24 mouse cellular contexts compared by ENCODE assay signal in genomic region chr6:28369966-28370683, GRCm38 (mm10). TPM values are rescaled to one million over a fixed set of nuclear protein-coding genes. Genes with fewer than 3 reads are reported as not detected.
DNase-seq lines count a peak whose midpoint lies in the region; ATAC-seq lines count a peak whose summit lies in the region.
"Had no signal": no experiment of that assay in that cellular context is flagged by ENCODE, and none has a peak within 500 bp of the region (broad histone marks: within the 10 kb centered on the region; RNA-seq: fewer than 3 reads in every experiment).

No protein-coding gene starts in this region.

- no peak for DNase-seq in forebrain, embryonic 11.5 days (ENCODE audit: low spot score)
- no peak for DNase-seq in forebrain, embryonic 10.5 days (ENCODE audit: extremely low spot score, low spot score)
- DNase-seq in adipocyte (ENCODE audit: low spot score): no peak
- DNase-seq in cerebellum, adult 11 months: no peak
- DNase-seq: adrenal gland, postnatal 14 days; B cell, adult 2 months; cerebellum, adult 8-10 months; cerebellum, postnatal 14 days; embryo, embryonic 11 days; gastrocnemius, postnatal 36 days; heart, adult 11 months; heart, postnatal 36 days had no signal

- 62% methylated on average over 6 of the region's 6 CpGs for WGBS in forebrain, embryonic 11.5 days
- 81% methylated on average over 6 of the region's 6 CpGs for WGBS in forebrain, embryonic 10.5 days
- WGBS in neural tube, embryonic 13.5 days: 75% methylated on average over 6 of the region's 6 CpGs
- 65% methylated on average over 6 of the region's 6 CpGs for WGBS in neural tube, embryonic 15.5 days
- 22% methylated on average over 6 of the region's 6 CpGs for WGBS in forebrain, embryonic 16.5 days
- 76% methylated on average over 6 of the region's 6 CpGs for WGBS in kidney, embryonic 15.5 days

- no peaks in the 10 kb centered on the region for H3K36me3 ChIP-seq in forebrain, embryonic 11.5 days (ENCODE audit: control insufficient read depth, insufficient read depth, low read length)
- no peaks in the 10 kb centered on the region for H3K36me3 ChIP-seq in forebrain, embryonic 10.5 days (replicated peaks)
- no peaks in the 10 kb centered on the region for H3K36me3 ChIP-seq in neural tube, embryonic 13.5 days
- no peaks in the 10 kb centered on the region for H3K36me3 ChIP-seq in neural tube, embryonic 15.5 days
- H3K36me3 ChIP-seq in forebrain, embryonic 16.5 days (ENCODE audit: control insufficient read depth, insufficient read depth): no peaks in the 10 kb centered on the region
- H3K36me3 ChIP-seq in kidney, embryonic 15.5 days: no peaks in the 10 kb centered on the region
- H3K36me3 ChIP-seq: embryonic facial prominence, embryonic 15.5 days; G1E; heart, embryonic 13.5 days; hindbrain, embryonic 15.5 days had no signal

- no peaks in the 10 kb centered on the region for H3K9me3 ChIP-seq in forebrain, embryonic 11.5 days (ENCODE audit: control insufficient read depth, low read length)
- no peaks in the 10 kb centered on the region for H3K9me3 ChIP-seq in forebrain, embryonic 10.5 days
- H3K9me3 ChIP-seq in neural tube, embryonic 13.5 days: no peaks in the 10 kb centered on the region
- no peaks in the 10 kb centered on the region for H3K9me3 ChIP-seq in neural tube, embryonic 15.5 days (replicated peaks)
- H3K9me3 ChIP-seq in forebrain, embryonic 16.5 days (ENCODE audit: control insufficient read depth, low read length): no peaks in the 10 kb centered on the region
- no peaks in the 10 kb centered on the region for H3K9me3 ChIP-seq in kidney, embryonic 15.5 days (replicated peaks)
- H3K9me3 ChIP-seq: embryonic facial prominence, embryonic 15.5 days; G1E; heart, embryonic 13.5 days; hindbrain, embryonic 15.5 days had no signal

- ATAC-seq in forebrain, embryonic 11.5 days (replicated peaks; ENCODE audit: low FRiP score): peak; percentile 81
- ATAC-seq in neural tube, embryonic 13.5 days (ENCODE audit: low read depth): peak; percentile 69
- ATAC-seq in neural tube, embryonic 15.5 days (ENCODE audit: low FRiP score): no peak
- peak; percentile 86 for ATAC-seq in forebrain, embryonic 16.5 days
- no peak for ATAC-seq in kidney, embryonic 15.5 days (replicated peaks; ENCODE audit: low FRiP score)
- ATAC-seq: CD4-positive, CD25-positive, alpha-beta regulatory T cell, adult 4 months had no signal

- H3K4me1 ChIP-seq in forebrain, embryonic 11.5 days (replicated peaks; ENCODE audit: control insufficient read depth, insufficient read depth, low read length): no peaks in the 10 kb centered on the region
- H3K4me1 ChIP-seq in forebrain, embryonic 10.5 days: peaks cover 18% of the 10 kb centered on the region; the same call in 1 of the 2 replicates
- no peaks in the 10 kb centered on the region for H3K4me1 ChIP-seq in neural tube, embryonic 13.5 days (replicated peaks)
- no peaks in the 10 kb centered on the region for H3K4me1 ChIP-seq in neural tube, embryonic 15.5 days
- peaks cover 17% of the 10 kb centered on the region for H3K4me1 ChIP-seq in forebrain, embryonic 16.5 days (replicated peaks; ENCODE audit: control insufficient read depth, insufficient read depth, low read length)
- H3K4me1 ChIP-seq in kidney, embryonic 15.5 days: no peaks in the 10 kb centered on the region
- H3K4me1 ChIP-seq: embryonic facial prominence, embryonic 15.5 days; heart, embryonic 13.5 days; hindbrain, embryonic 15.5 days had no signal

- H3K27me3 ChIP-seq in forebrain, embryonic 11.5 days (ENCODE audit: control insufficient read depth, insufficient read depth, low read length): no peaks in the 10 kb centered on the region
- no peaks in the 10 kb centered on the region for H3K27me3 ChIP-seq in forebrain, embryonic 10.5 days (ENCODE audit: poor library complexity, severe bottlenecking)
- H3K27me3 ChIP-seq in neural tube, embryonic 13.5 days: no peaks in the 10 kb centered on the region
- H3K27me3 ChIP-seq in neural tube, embryonic 15.5 days (replicated peaks): no peaks in the 10 kb centered on the region
- H3K27me3 ChIP-seq in forebrain, embryonic 16.5 days (replicated peaks; ENCODE audit: control insufficient read depth, insufficient read depth, low read length): no peaks in the 10 kb centered on the region
- no peaks in the 10 kb centered on the region for H3K27me3 ChIP-seq in kidney, embryonic 15.5 days
- H3K27me3 ChIP-seq: embryonic facial prominence, embryonic 15.5 days; heart, embryonic 13.5 days; hindbrain, embryonic 15.5 days had no signal

- no peak overlapping the region for H3K27ac ChIP-seq in forebrain, embryonic 11.5 days (ENCODE audit: low read depth, low read length)
- H3K27ac ChIP-seq in forebrain, embryonic 10.5 days: no peak overlapping the region
- H3K27ac ChIP-seq in neural tube, embryonic 13.5 days (replicated peaks): peak overlapping the region; percentile 14
- no peak overlapping the region for H3K27ac ChIP-seq in neural tube, embryonic 15.5 days (replicated peaks)
- H3K27ac ChIP-seq in forebrain, embryonic 16.5 days (ENCODE audit: low read length): no peak overlapping the region
- H3K27ac ChIP-seq in kidney, embryonic 15.5 days: no peak overlapping the region
- H3K27ac ChIP-seq: embryonic facial prominence, embryonic 15.5 days; heart, embryonic 13.5 days; hindbrain, embryonic 15.5 days had no signal

- H3K4me3 ChIP-seq in forebrain, embryonic 11.5 days (ENCODE audit: low read depth, low read length): no peak overlapping the region
- no peak overlapping the region for H3K4me3 ChIP-seq in forebrain, embryonic 10.5 days
- H3K4me3 ChIP-seq in neural tube, embryonic 13.5 days: no peak overlapping the region
- H3K4me3 ChIP-seq in neural tube, embryonic 15.5 days (replicated peaks): no peak overlapping the region
- no peak overlapping the region for H3K4me3 ChIP-seq in forebrain, embryonic 16.5 days (replicated peaks; ENCODE audit: low read length)
- no peak overlapping the region for H3K4me3 ChIP-seq in kidney, embryonic 15.5 days (replicated peaks)
- H3K4me3 ChIP-seq: embryonic facial prominence, embryonic 15.5 days; heart, embryonic 13.5 days; hindbrain, embryonic 15.5 days had no signal

- no peak overlapping the region for H3K4me2 ChIP-seq in forebrain, embryonic 11.5 days (ENCODE audit: low read depth, low read length, severe bottlenecking)
- no peak overlapping the region for H3K4me2 ChIP-seq in neural tube, embryonic 13.5 days
- no peak overlapping the region for H3K4me2 ChIP-seq in neural tube, embryonic 15.5 days
- H3K4me2 ChIP-seq in forebrain, embryonic 16.5 days (ENCODE audit: low read length): no peak overlapping the region
- no peak overlapping the region for H3K4me2 ChIP-seq in kidney, embryonic 15.5 days
- H3K4me2 ChIP-seq: embryonic facial prominence, embryonic 15.5 days; heart, embryonic 13.5 days; hindbrain, embryonic 15.5 days had no signal

- no peak overlapping the region for H3K9ac ChIP-seq in forebrain, embryonic 11.5 days (ENCODE audit: low read length)
- H3K9ac ChIP-seq in neural tube, embryonic 13.5 days: no peak overlapping the region
- H3K9ac ChIP-seq in neural tube, embryonic 15.5 days (replicated peaks): no peak overlapping the region
- H3K9ac ChIP-seq in forebrain, embryonic 16.5 days (replicated peaks; ENCODE audit: low read depth, low read length): no peak overlapping the region
- H3K9ac ChIP-seq in kidney, embryonic 15.5 days: no peak overlapping the region
- H3K9ac ChIP-seq: embryonic facial prominence, embryonic 15.5 days; heart, embryonic 13.5 days; hindbrain, embryonic 15.5 days had no signal

RNA-seq across cellular contexts. Expression of gene Zfp800, which starts 27.7 kb away (rescaled TPM):
- polyA plus RNA-seq in forebrain, embryonic 11.5 days (2014; fragmentation: Nextera tagmentation; extraction: Ambion mirVana): 23.9 and 26.0 TPM in 2 replicates
- polyA plus RNA-seq in forebrain, embryonic 10.5 days (2016; fragmentation: Nextera tagmentation; extraction: Ambion mirVana): 22.0 and 22.8 TPM in 2 replicates
- 20.5 and 23.5 TPM in 2 replicates for polyA plus RNA-seq in neural tube, embryonic 13.5 days (2015; fragmentation: Nextera tagmentation; extraction: Ambion mirVana)
- polyA plus RNA-seq in neural tube, embryonic 15.5 days (2015; fragmentation: Nextera tagmentation; extraction: Ambion mirVana): 21.1 and 21.3 TPM in 2 replicates
- 18.4 and 21.2 TPM in 2 replicates for polyA plus RNA-seq in forebrain, embryonic 16.5 days (2015; fragmentation: Nextera tagmentation; extraction: Ambion mirVana)
- polyA plus RNA-seq in kidney, embryonic 15.5 days (2015; fragmentation: Nextera tagmentation; extraction: Ambion mirVana): 19.3 and 21.4 TPM in 2 replicates

RNA-seq across cellular contexts. Expression of gene Arf5, which starts 53.2 kb away (rescaled TPM):
- 301 and 329 TPM in 2 replicates for polyA plus RNA-seq in forebrain, embryonic 11.5 days (2014; fragmentation: Nextera tagmentation; extraction: Ambion mirVana)
- 269 and 281 TPM in 2 replicates for polyA plus RNA-seq in forebrain, embryonic 10.5 days (2016; fragmentation: Nextera tagmentation; extraction: Ambion mirVana)
- polyA plus RNA-seq in neural tube, embryonic 13.5 days (2015; fragmentation: Nextera tagmentation; extraction: Ambion mirVana): 336 and 392 TPM in 2 replicates
- 429 and 444 TPM in 2 replicates for polyA plus RNA-seq in neural tube, embryonic 15.5 days (2015; fragmentation: Nextera tagmentation; extraction: Ambion mirVana)
- polyA plus RNA-seq in forebrain, embryonic 16.5 days (2015; fragmentation: Nextera tagmentation; extraction: Ambion mirVana): 389 and 423 TPM in 2 replicates
- polyA plus RNA-seq in kidney, embryonic 15.5 days (2015; fragmentation: Nextera tagmentation; extraction: Ambion mirVana): 319 and 322 TPM in 2 replicates

RNA-seq across cellular contexts. Expression of gene Fscn3, which starts 57.5 kb away (rescaled TPM):
- polyA plus RNA-seq in forebrain, embryonic 11.5 days (2014; fragmentation: Nextera tagmentation; extraction: Ambion mirVana): not detected in 2 replicates
- polyA plus RNA-seq in forebrain, embryonic 10.5 days (2016; fragmentation: Nextera tagmentation; extraction: Ambion mirVana): 0.14 TPM in 1 of 2 replicates, not detected in the other
- polyA plus RNA-seq in neural tube, embryonic 13.5 days (2015; fragmentation: Nextera tagmentation; extraction: Ambion mirVana): not detected in 2 replicates
- polyA plus RNA-seq in neural tube, embryonic 15.5 days (2015; fragmentation: Nextera tagmentation; extraction: Ambion mirVana): not detected in 2 replicates
- not detected in 2 replicates for polyA plus RNA-seq in forebrain, embryonic 16.5 days (2015; fragmentation: Nextera tagmentation; extraction: Ambion mirVana)
- polyA plus RNA-seq in kidney, embryonic 15.5 days (2015; fragmentation: Nextera tagmentation; extraction: Ambion mirVana): 0.08 TPM in 1 of 2 replicates, not detected in the other
- polyA plus RNA-seq: CD4-positive, CD25-positive, alpha-beta regulatory T cell, adult 4 months; embryonic facial prominence, embryonic 11.5 days; embryonic facial prominence, embryonic 15.5 days; G1E; heart, embryonic 13.5 days; heart, postnatal 0 days; hindbrain, embryonic 11.5 days; hindbrain, embryonic 15.5 days had no signal

RNA-seq across cellular contexts. Expression of gene Gcc1, which starts 58.1 kb away (rescaled TPM):
- polyA plus RNA-seq in forebrain, embryonic 11.5 days (2014; fragmentation: Nextera tagmentation; extraction: Ambion mirVana): 9.3 and 10.4 TPM in 2 replicates
- polyA plus RNA-seq in forebrain, embryonic 10.5 days (2016; fragmentation: Nextera tagmentation; extraction: Ambion mirVana): 10.6 and 11.2 TPM in 2 replicates
- polyA plus RNA-seq in neural tube, embryonic 13.5 days (2015; fragmentation: Nextera tagmentation; extraction: Ambion mirVana): 10.0 and 12.5 TPM in 2 replicates
- polyA plus RNA-seq in neural tube, embryonic 15.5 days (2015; fragmentation: Nextera tagmentation; extraction: Ambion mirVana): 11.0 and 12.8 TPM in 2 replicates
- polyA plus RNA-seq in forebrain, embryonic 16.5 days (2015; fragmentation: Nextera tagmentation; extraction: Ambion mirVana): 17.1 and 17.2 TPM in 2 replicates
- polyA plus RNA-seq in kidney, embryonic 15.5 days (2015; fragmentation: Nextera tagmentation; extraction: Ambion mirVana): 10.7 and 11.3 TPM in 2 replicates

Comparison
In these comparisons a context has a peak if more than half of its experiments do, and no peak if none do; other contexts are left out.
1. ATAC-seq: peak in forebrain, embryonic 11.5 days (single experiment), neural tube, embryonic 13.5 days (single experiment) and forebrain, embryonic 16.5 days (single experiment); none in neural tube, embryonic 15.5 days (single experiment) and kidney, embryonic 15.5 days (single experiment).